In the genomic region with DNA sequence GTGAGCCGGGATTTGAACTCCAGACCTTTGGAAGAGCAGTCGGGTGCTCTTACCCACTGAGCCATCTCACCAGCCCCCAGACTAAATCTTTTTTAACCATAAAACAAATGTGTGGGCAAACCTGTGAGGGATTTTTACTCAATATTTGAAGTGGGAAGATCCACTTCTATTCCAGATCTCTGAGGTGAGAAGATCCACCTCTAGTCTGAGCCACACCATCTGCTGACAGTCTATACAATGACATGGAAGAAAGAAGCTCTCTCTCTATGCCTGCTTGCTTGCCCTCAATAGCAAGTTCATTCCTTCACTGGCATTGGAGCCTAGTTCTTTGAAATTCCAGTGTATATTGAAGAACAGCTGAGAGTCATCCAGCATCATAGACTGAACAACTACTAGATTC, we compare ENCODE assay signal across 16 mouse cellular contexts.
"Had no signal": no experiment of that assay in that cellular context is flagged by ENCODE, and none has a peak within 500 bp of the region (broad histone marks: within the 10 kb centered on the region; RNA-seq: fewer than 3 reads in every experiment).

No protein-coding gene starts in this region.

- H3K9ac ChIP-seq: neural tube, embryonic 13.5 days; neural tube, embryonic 15.5 days; stomach, embryonic 15.5 days had no signal

- DNase-seq: retina, postnatal 1 day; right cerebral cortex, adult 18-20 months; right cerebral cortex, postnatal 14 days; right cerebral cortex, postnatal 25 days; right cerebral cortex, postnatal 4 days; spleen, adult 18-20 months; thymus, adult 18-20 months; thymus, adult 2 months; thymus, postnatal 14 days; thymus, postnatal 25 days; thymus, postnatal 36 days; thymus, postnatal 4 days had no signal

- H3K27ac ChIP-seq: neural tube, embryonic 13.5 days; neural tube, embryonic 15.5 days; stomach, embryonic 15.5 days; stomach, postnatal 0 days had no signal

- H3K4me3 ChIP-seq: neural tube, embryonic 13.5 days; neural tube, embryonic 15.5 days; stomach, embryonic 15.5 days had no signal

- H3K36me3 ChIP-seq: stomach, embryonic 15.5 days had no signal

- H3K27me3 ChIP-seq: neural tube, embryonic 13.5 days; neural tube, embryonic 15.5 days; stomach, embryonic 15.5 days had no signal

- H3K4me1 ChIP-seq: neural tube, embryonic 13.5 days; neural tube, embryonic 15.5 days; stomach, embryonic 15.5 days had no signal

- H3K9me3 ChIP-seq: neural tube, embryonic 13.5 days; neural tube, embryonic 15.5 days; stomach, embryonic 15.5 days had no signal
